In genomic region chr8:80314826-80315225, GRCm38 (mm10) we compare ENCODE assay signal across 8 mouse cellular contexts.
DNase-seq lines count a peak whose midpoint lies in the region; ATAC-seq lines count a peak whose summit lies in the region.

No protein-coding gene starts in this region.

- 24% methylated on average over 7 of the region's 7 CpGs for WGBS in heart, embryonic 11.5 days (ENCODE audit: insufficient replicate concordance)
- 6% methylated on average over 7 of the region's 7 CpGs for WGBS in hindbrain, embryonic 10.5 days
- WGBS in limb, embryonic 12.5 days: 3% methylated on average over 7 of the region's 7 CpGs
- 0% methylated on average over 7 of the region's 7 CpGs for WGBS in midbrain, embryonic 14.5 days

- no peak overlapping the region for H3K4me3 ChIP-seq in heart, embryonic 11.5 days (ENCODE audit: low read depth, low read length)
- H3K4me3 ChIP-seq in hindbrain, embryonic 10.5 days: peak overlapping the region; percentile 42
- H3K4me3 ChIP-seq in limb, embryonic 12.5 days (replicated peaks): no peak overlapping the region
- H3K4me3 ChIP-seq in midbrain, embryonic 14.5 days (replicated peaks; ENCODE audit: low read depth, low read length): peak overlapping the region; percentile 17; the same call in 1 of the 2 replicates

- H3K9me3 ChIP-seq in heart, embryonic 11.5 days (replicated peaks; ENCODE audit: control insufficient read depth, low read length): no peaks in the 10 kb centered on the region
- H3K9me3 ChIP-seq in hindbrain, embryonic 10.5 days: no peaks in the 10 kb centered on the region
- no peaks in the 10 kb centered on the region for H3K9me3 ChIP-seq in limb, embryonic 12.5 days
- H3K9me3 ChIP-seq in midbrain, embryonic 14.5 days (ENCODE audit: control insufficient read depth, low read length): no peaks in the 10 kb centered on the region

- H3K27me3 ChIP-seq in heart, embryonic 11.5 days (ENCODE audit: control insufficient read depth, insufficient read depth, low read length): no peaks in the 10 kb centered on the region; the same call in 1 of the 2 replicates
- H3K27me3 ChIP-seq in hindbrain, embryonic 10.5 days (ENCODE audit: insufficient read depth, poor library complexity, severe bottlenecking): peaks cover 49% of the 10 kb centered on the region
- H3K27me3 ChIP-seq in limb, embryonic 12.5 days: peaks cover 16% of the 10 kb centered on the region; the same call in 1 of the 2 replicates
- H3K27me3 ChIP-seq in midbrain, embryonic 14.5 days (ENCODE audit: control insufficient read depth, insufficient read depth, low read length): peaks cover 5% of the 10 kb centered on the region; the same call in 1 of the 2 replicates

- no peak overlapping the region for H3K9ac ChIP-seq in heart, embryonic 11.5 days (ENCODE audit: low read depth, low read length)
- no peak overlapping the region for H3K9ac ChIP-seq in limb, embryonic 12.5 days (replicated peaks)
- no peak overlapping the region for H3K9ac ChIP-seq in midbrain, embryonic 14.5 days (replicated peaks; ENCODE audit: low read length)

- H3K4me2 ChIP-seq in heart, embryonic 11.5 days: peak overlapping the region; percentile 58
- peak overlapping the region; percentile 52 for H3K4me2 ChIP-seq in limb, embryonic 12.5 days
- H3K4me2 ChIP-seq in midbrain, embryonic 14.5 days (ENCODE audit: low read length): peak overlapping the region; percentile 48

- no peaks in the 10 kb centered on the region for H3K36me3 ChIP-seq in heart, embryonic 11.5 days (ENCODE audit: control insufficient read depth, insufficient read depth, low read length)
- H3K36me3 ChIP-seq in hindbrain, embryonic 10.5 days: no peaks in the 10 kb centered on the region
- H3K36me3 ChIP-seq in limb, embryonic 12.5 days: no peaks in the 10 kb centered on the region
- H3K36me3 ChIP-seq in midbrain, embryonic 14.5 days (ENCODE audit: control insufficient read depth, insufficient read depth, low read length): no peaks in the 10 kb centered on the region

- no peak for ATAC-seq in heart, embryonic 11.5 days (replicated peaks; ENCODE audit: insufficient number of reproducible peaks, low FRiP score, low TSS enrichment)
- peak; percentile 85 for ATAC-seq in common myeloid progenitor, adult 5-6 weeks (replicated peaks; ENCODE audit: low read depth, poor library complexity, severe bottlenecking)
- ATAC-seq in limb, embryonic 12.5 days (ENCODE audit: insufficient number of reproducible peaks, insufficient read depth, low FRiP score, low TSS enrichment, low read depth): peak; percentile 71
- ATAC-seq in midbrain, embryonic 14.5 days (ENCODE audit: low FRiP score, low TSS enrichment): peak; percentile 55

- no peak overlapping the region for H3K27ac ChIP-seq in heart, embryonic 11.5 days (ENCODE audit: low read depth, low read length)
- no peak overlapping the region for H3K27ac ChIP-seq in hindbrain, embryonic 10.5 days
- H3K27ac ChIP-seq in limb, embryonic 12.5 days: peak overlapping the region; percentile 64
- H3K27ac ChIP-seq in midbrain, embryonic 14.5 days (replicated peaks; ENCODE audit: low read depth, low read length): 0 out of 2 replicates have a peak overlapping the region, but pooled peaks have one; percentile 27

- H3K4me1 ChIP-seq in heart, embryonic 11.5 days (ENCODE audit: control insufficient read depth, insufficient read depth, low read length): peaks cover 9% of the 10 kb centered on the region; the same call in 1 of the 2 replicates
- H3K4me1 ChIP-seq in hindbrain, embryonic 10.5 days (replicated peaks): peaks cover 37% of the 10 kb centered on the region
- H3K4me1 ChIP-seq in limb, embryonic 12.5 days (replicated peaks): peaks cover 42% of the 10 kb centered on the region
- peaks cover 13% of the 10 kb centered on the region for H3K4me1 ChIP-seq in midbrain, embryonic 14.5 days (ENCODE audit: control insufficient read depth, insufficient read depth, low read length)

- DNase-seq in heart, adult 8-10 months (ENCODE audit: low spot score): no peak
- peak; percentile 79 for DNase-seq in hindbrain, embryonic 10.5 days (ENCODE audit: low spot score)
- peak; percentile 72 for DNase-seq in midbrain, embryonic 14.5 days
- peak; percentile 72 for DNase-seq in yolk sac, embryonic 10.5 days (ENCODE audit: low spot score)
- DNase-seq in spleen, postnatal 4 days (ENCODE audit: low spot score in 2 of 2): no peak

Comparison
In these comparisons a context has a peak if more than half of its experiments do, and no peak if none do; other contexts are left out.
1. H3K27ac ChIP-seq: peak in limb, embryonic 12.5 days (single experiment) and midbrain, embryonic 14.5 days (single experiment); none in heart, embryonic 11.5 days (single experiment) and hindbrain, embryonic 10.5 days (single experiment).
2. H3K4me3 ChIP-seq: peak in hindbrain, embryonic 10.5 days (single experiment) and midbrain, embryonic 14.5 days (single experiment); none in heart, embryonic 11.5 days (single experiment) and limb, embryonic 12.5 days (single experiment).
3. DNase-seq: peak in hindbrain, embryonic 10.5 days (single experiment), midbrain, embryonic 14.5 days (single experiment) and yolk sac, embryonic 10.5 days (single experiment); none in heart, adult 8-10 months (single experiment) and spleen, postnatal 4 days (0 of 2).
4. Peak in every context shown above with its lines, with median percentiles within 50 percentile points of each other: H3K4me2 ChIP-seq.